Mouse (Mus musculus) limb, embryonic 15.5 days (tissue): ENCODE measurements around the gene Eno4. TPM values are rescaled to one million over a fixed set of nuclear protein-coding genes. Genes with fewer than 3 reads are reported as not detected.
A peak's percentile ranks its signal among the peaks of the same experiment; 100 is the strongest.

Experiments
- ATAC-seq: fragments of 200-750 bp; cut with Nextera tagmentation; 2 replicates; pipeline ENCODE4 v1.8.0; 2017; ENCODE audit warnings: low read depth, moderate TSS enrichment; ENCODE audit not compliant: insufficient number of reproducible peaks, low FRiP score, low TSS enrichment
- H3K27ac ChIP-seq: fragments of 300-500 bp; sonication (generic); 2 replicates; pipeline ENCODE4 v1.5.1; 2015; ENCODE audit warnings: moderate library complexity, mild to moderate bottlenecking, inconsistent platforms
- H3K27me3 ChIP-seq: fragments of 300-500 bp; sonication (generic); 2 replicates; pipeline ENCODE4 v1.6.1; 2015; ENCODE audit warnings: inconsistent platforms
- H3K36me3 ChIP-seq: fragments of 300-500 bp; sonication (generic); 2 replicates; pipeline ENCODE4 v1.6.1; 2015; ENCODE audit warnings: inconsistent platforms
- H3K4me1 ChIP-seq: fragments of 300-500 bp; sonication (generic); 2 replicates; pipeline ENCODE4 v1.6.1; 2015; ENCODE audit warnings: inconsistent platforms
- H3K4me2 ChIP-seq: fragments of 300-500 bp; sonication (generic); 2 replicates; pipeline ENCODE4 v1.6.1; 2015; ENCODE audit warnings: mild to moderate bottlenecking, inconsistent platforms
- H3K4me3 ChIP-seq: fragments of 300-500 bp; sonication (generic); 2 replicates; pipeline ENCODE4 v1.5.1; 2015; ENCODE audit warnings: mild to moderate bottlenecking, inconsistent platforms
- H3K9ac ChIP-seq: fragments of 300-500 bp; sonication (generic); 2 replicates; pipeline ENCODE4 v1.6.1; 2015; ENCODE audit warnings: inconsistent platforms
- H3K9me3 ChIP-seq: fragments of 300-500 bp; sonication (generic); 2 replicates; pipeline ENCODE4 v1.6.1; 2016; ENCODE audit warnings: inconsistent platforms
- WGBS: fragments of 180-500 bp; shearing (Covaris S2); methylation state at CpG from one replicate; pipeline ENCODE4 v1.1.7; 2015; 5-methylcytosine and 5-hydroxymethylcytosine counted together
- microRNA-seq: library from miRNA; unstranded; fragments of <30 nt; microRNA quantifications from one replicate; pipeline ENCODE4, GENCODE M21; 2016
- polyA plus RNA-seq: library from polyadenylated mRNA; unstranded; fragments of >200 nt; fragmentation: Nextera tagmentation; extraction: Ambion mirVana; gene quantifications from 2 replicates; pipeline ENCODE4 v1.2.1, GENCODE M21; 2015

The Eno4 gene
- polyA plus RNA-seq, 1 experiment from 2014 or later: 0.32 TPM

GRCm38 (mm10) chr19:58978401-58979171, 35.4 kb downstream of the Eno4 start:
- Histone ChIP-seq H3K4me1 (peaks cover 8% of the 10 kb centered on the region), H3K9me3 (no peaks in the 10 kb centered on the region), H3K27me3 (peaks cover 11% of the 10 kb centered on the region), H3K9ac (no peak overlapping the region), H3K4me2 (no peak overlapping the region), H3K36me3 (no peaks in the 10 kb centered on the region), H3K27ac (no peak overlapping the region), H3K4me3 (no peak overlapping the region)
- WGBS: 54% methylated on average over 11 of the region's 11 CpGs
- no peak for ATAC-seq

GRCm38 (mm10) chr19:58979436-58980055, 36.3 kb downstream of the Eno4 start:
- H3K36me3 ChIP-seq: no peaks in the 10 kb centered on the region
- ATAC-seq: no peak
- 29% methylated on average over 13 of the region's 13 CpGs for WGBS
- peak overlapping the region; percentile 12; the same call in 1 of the 2 replicates for H3K4me3 ChIP-seq
- peak overlapping the region; percentile 24; the same call in 1 of the 2 replicates for H3K4me2 ChIP-seq
- H3K27me3 ChIP-seq: peaks cover 11% of the 10 kb centered on the region
- no peaks in the 10 kb centered on the region for H3K9me3 ChIP-seq
- H3K9ac ChIP-seq: no peak overlapping the region
- H3K27ac ChIP-seq: no peak overlapping the region
- peaks cover 8% of the 10 kb centered on the region for H3K4me1 ChIP-seq

DNA sequence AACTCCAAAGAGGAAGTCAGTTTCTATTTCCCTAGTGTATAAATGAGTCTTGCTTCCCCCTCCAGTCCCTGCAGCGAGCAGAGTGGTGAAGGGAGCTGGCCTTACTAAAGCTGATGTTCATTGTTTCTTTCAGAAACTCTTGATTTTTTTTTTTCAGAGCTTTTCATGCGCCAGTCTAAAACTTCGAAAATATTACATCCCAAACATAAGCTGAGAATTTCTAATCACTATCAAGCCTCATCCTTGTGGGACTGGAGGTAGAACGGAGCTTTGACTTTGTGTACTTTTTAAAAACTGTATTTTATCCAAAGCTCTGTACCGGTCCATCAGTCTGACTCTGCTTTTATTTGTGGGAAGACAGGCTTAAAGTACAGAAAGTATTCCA, 36.8 kb downstream of the Eno4 start:
- Histone ChIP-seq H3K4me1 (peaks cover 8% of the 10 kb centered on the region), H3K4me3 (peak overlapping the region; percentile 12; the same call in 1 of the 2 replicates), H3K9ac (no peak overlapping the region), H3K27ac (no peak overlapping the region), H3K9me3 (no peaks in the 10 kb centered on the region), H3K4me2 (peak overlapping the region; percentile 24; the same call in 1 of the 2 replicates), H3K36me3 (no peaks in the 10 kb centered on the region), H3K27me3 (peaks cover 11% of the 10 kb centered on the region)
- ATAC-seq: no peak
- 65% methylated on average over 5 of the region's 5 CpGs for WGBS

- H3K4me2 ChIP-seq: no peak overlapping the region
- no peaks in the 10 kb centered on the region for H3K36me3 ChIP-seq
- peaks cover 11% of the 10 kb centered on the region for H3K27me3 ChIP-seq
- peaks cover 8% of the 10 kb centered on the region for H3K4me1 ChIP-seq
- H3K27ac ChIP-seq: no peak overlapping the region
- H3K4me3 ChIP-seq: no peak overlapping the region
- 40% methylated on average over 9 of the region's 9 CpGs for WGBS
- H3K9me3 ChIP-seq: no peaks in the 10 kb centered on the region
- no peak for ATAC-seq
- no peak overlapping the region for H3K9ac ChIP-seq
Observed at GRCm38 (mm10) chr19:58981571-58981970, 38.3 kb downstream of the Eno4 start.

DNA sequence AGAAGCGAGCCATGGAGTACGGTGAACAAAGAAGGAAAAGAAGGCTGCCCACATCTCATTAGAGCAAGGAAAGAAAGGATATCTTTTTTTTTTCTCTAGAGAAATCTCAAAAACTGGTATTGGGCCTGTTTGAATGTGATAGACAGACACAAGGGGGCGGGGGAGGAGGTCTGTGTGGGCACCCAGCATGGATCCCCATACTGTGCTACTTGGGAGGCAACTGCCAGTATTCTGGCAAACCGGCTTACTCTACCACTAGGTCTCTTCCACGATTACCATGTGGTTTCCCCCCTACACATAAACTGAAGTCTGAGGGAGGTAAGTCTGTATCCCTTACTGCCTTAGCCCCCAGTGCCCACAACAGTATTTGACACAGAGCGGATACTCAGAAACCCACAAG, 59.6 kb downstream of the Eno4 start:
- no peak for ATAC-seq
- H3K36me3 ChIP-seq: no peaks in the 10 kb centered on the region
- WGBS: 81% methylated on average over 6 of the region's 6 CpGs

GRCm38 (mm10) chr19:59006577-59007340, 63.5 kb downstream of the Eno4 start:
- no peaks in the 10 kb centered on the region for H3K36me3 ChIP-seq
- ATAC-seq: no peak
- 62% methylated on average over 15 of the region's 15 CpGs for WGBS

More for the DNA sequence above, 59.6 kb downstream of the Eno4 start:
- no peaks in the 10 kb centered on the region for H3K27me3 ChIP-seq
- H3K27ac ChIP-seq: no peak overlapping the region
- H3K4me2 ChIP-seq: no peak overlapping the region
- H3K9ac ChIP-seq: no peak overlapping the region
- no peaks in the 10 kb centered on the region for H3K4me1 ChIP-seq
- H3K4me3 ChIP-seq: no peak overlapping the region
- no peaks in the 10 kb centered on the region for H3K9me3 ChIP-seq

DNA sequence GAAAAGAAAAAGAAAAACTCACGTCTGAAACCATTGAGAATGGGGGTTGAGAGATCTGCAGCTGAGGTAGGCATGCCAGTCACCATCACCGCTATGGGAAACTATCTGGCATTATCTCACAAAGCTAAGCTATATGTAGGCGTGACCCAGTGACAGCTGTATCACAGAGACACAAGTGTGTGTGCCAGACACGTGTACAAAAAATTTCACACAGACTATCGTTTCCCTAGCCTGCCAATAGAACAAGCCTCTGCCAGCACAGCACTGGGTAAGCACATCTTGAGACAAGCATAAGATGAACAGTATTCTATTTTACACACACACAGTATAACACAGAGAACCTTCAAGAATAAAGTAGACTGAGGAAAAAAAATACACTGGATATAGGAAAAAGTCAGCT, 67.6 kb downstream of the Eno4 start:
- H3K27ac ChIP-seq: no peak overlapping the region
- no peak overlapping the region for H3K9ac ChIP-seq
- no peak for ATAC-seq
- no peaks in the 10 kb centered on the region for H3K9me3 ChIP-seq
- no peaks in the 10 kb centered on the region for H3K36me3 ChIP-seq
- 63% methylated on average over 5 of the region's 5 CpGs for WGBS
- peaks cover 9% of the 10 kb centered on the region for H3K27me3 ChIP-seq
- H3K4me1 ChIP-seq: no peaks in the 10 kb centered on the region
- no peak overlapping the region for H3K4me2 ChIP-seq
- H3K4me3 ChIP-seq: no peak overlapping the region

More at GRCm38 (mm10) chr19:59006577-59007340, 63.5 kb downstream of the Eno4 start:
- Histone ChIP-seq H3K4me2 (no peak overlapping the region), H3K27me3 (peaks cover 9% of the 10 kb centered on the region), H3K27ac (no peak overlapping the region), H3K4me1 (no peaks in the 10 kb centered on the region), H3K9ac (no peak overlapping the region), H3K4me3 (no peak overlapping the region), H3K9me3 (no peaks in the 10 kb centered on the region)

Small RNAs within 50 kb of the gene (microRNA-seq; reads per million reads assigned to microRNA genes)
- gene Mir3086: 2.5 reads per million, percentile 5 among the genes with 10 or more reads in this experiment

Other genes with a start within 250 kb of the Eno4 start
- 0.93 and 1.6 TPM in 2 replicates for gene Pnliprp1, start 214.5 kb upstream of the Eno4 start, polyA plus RNA-seq
- gene Pnliprp2, start 183.7 kb upstream of the Eno4 start, polyA plus RNA-seq: 0.12 TPM in 1 of 2 replicates, not detected in the other
- not detected in 2 replicates for gene 1700019N19Rik, start 149.0 kb upstream of the Eno4 start, polyA plus RNA-seq
- gene Hspa12a, start 229 bp downstream of the Eno4 start, polyA plus RNA-seq: 3.4 and 3.5 TPM in 2 replicates
- 4.2 and 4.7 TPM in 2 replicates for gene Shtn1, start 132.7 kb downstream of the Eno4 start, polyA plus RNA-seq
- gene Vax1, start 226.6 kb downstream of the Eno4 start, polyA plus RNA-seq: not detected in 2 replicates